Mouse (Mus musculus): ENCODE results near the gene Slc2a3. TPM values are rescaled to one million over a fixed set of nuclear protein-coding genes. Genes with fewer than 3 reads are reported as not detected.
A peak's percentile ranks its signal among the peaks of the same experiment; 100 is the strongest.

Gene Slc2a3
- polyA plus RNA-seq, 1 experiment: 12.8 TPM

- WGBS: 5% methylated on average over 60 of the region's 61 CpGs
- Histone ChIP-seq H3K36me3 (ENCODE audit: control insufficient read depth, insufficient read depth, low read length) (no peaks in the 10 kb centered on the region), H3K4me1 (replicated peaks; ENCODE audit: control insufficient read depth, insufficient read depth, low read length) (peaks cover 22% of the 10 kb centered on the region), H3K4me3 (ENCODE audit: control insufficient read depth, insufficient read depth, low read length) (peak within 1 kb of the TSS; percentile 87), H3K27me3 (ENCODE audit: control insufficient read depth, insufficient read depth, low read length) (no peaks in the 10 kb centered on the region), H3K27ac (ENCODE audit: control insufficient read depth, insufficient read depth, low read length) (no peak within 1 kb of the TSS)
- TF ChIP-seq CTCF (IDR thresholded peaks at IDR 0.05; ENCODE audit: borderline replicate concordance, control insufficient read depth, extremely low read depth, insufficient read depth, low read length, poor library complexity) (peak; percentile 34; the same call in 1 of the 2 replicates), POLR2A (IDR thresholded peaks at IDR 0.05; ENCODE audit: control insufficient read depth, extremely low read depth, insufficient read depth, low read length, poor library complexity) (no peak)
- peak; percentile 74 for DNase-seq
Measured at GRCm38 (mm10) chr6:122819306-122820070, 18.0 kb upstream of the Slc2a3 start, which contains the start of gene Foxj2. Foxj2 (plus strand) TSS chr6:122819914.

GRCm38 (mm10) chr6:122813640-122814039 is 12.2 kb upstream of the Slc2a3 start:
- no peak for TF ChIP-seq POLR2A (IDR thresholded peaks at IDR 0.05; ENCODE audit: control insufficient read depth, extremely low read depth, insufficient read depth, low read length, poor library complexity)
- TF ChIP-seq CTCF (IDR thresholded peaks at IDR 0.05; ENCODE audit: borderline replicate concordance, control insufficient read depth, extremely low read depth, insufficient read depth, low read length, poor library complexity): no peak
- no peak for DNase-seq
- H3K27ac ChIP-seq (ENCODE audit: control insufficient read depth, insufficient read depth, low read length): no peak overlapping the region

GRCm38 (mm10) chr6:122812716-122813115 is 11.3 kb upstream of the Slc2a3 start:
- WGBS: 95% methylated on average over 4 of the region's 4 CpGs

More at GRCm38 (mm10) chr6:122813640-122814039, 12.2 kb upstream of the Slc2a3 start:
- WGBS: 96% methylated on average over 4 of the region's 4 CpGs
- Histone ChIP-seq H3K4me1 (replicated peaks; ENCODE audit: control insufficient read depth, insufficient read depth, low read length) (peaks cover 6% of the 10 kb centered on the region), H3K27me3 (ENCODE audit: control insufficient read depth, insufficient read depth, low read length) (no peaks in the 10 kb centered on the region), H3K36me3 (ENCODE audit: control insufficient read depth, insufficient read depth, low read length) (no peaks in the 10 kb centered on the region), H3K4me3 (ENCODE audit: control insufficient read depth, insufficient read depth, low read length) (no peak overlapping the region)

GRCm38 (mm10) chr6:122811771-122812600 is 10.5 kb upstream of the Slc2a3 start:
- H3K36me3 ChIP-seq (ENCODE audit: control insufficient read depth, insufficient read depth, low read length): no peaks in the 10 kb centered on the region
- 43% methylated on average over 16 of the region's 16 CpGs for WGBS
- peaks cover 6% of the 10 kb centered on the region for H3K4me1 ChIP-seq (replicated peaks; ENCODE audit: control insufficient read depth, insufficient read depth, low read length)
- peak overlapping the region; percentile 73 for H3K27ac ChIP-seq (ENCODE audit: control insufficient read depth, insufficient read depth, low read length)
- H3K4me3 ChIP-seq (ENCODE audit: control insufficient read depth, insufficient read depth, low read length): no peak overlapping the region
- H3K27me3 ChIP-seq (ENCODE audit: control insufficient read depth, insufficient read depth, low read length): no peaks in the 10 kb centered on the region
- TF ChIP-seq CTCF (IDR thresholded peaks at IDR 0.05; ENCODE audit: borderline replicate concordance, control insufficient read depth, extremely low read depth, insufficient read depth, low read length, poor library complexity): no peak
- TF ChIP-seq POLR2A (IDR thresholded peaks at IDR 0.05; ENCODE audit: control insufficient read depth, extremely low read depth, insufficient read depth, low read length, poor library complexity): no peak
- peak; percentile 54 for DNase-seq

More at GRCm38 (mm10) chr6:122812716-122813115, 11.3 kb upstream of the Slc2a3 start:
- no peak for DNase-seq
- Histone ChIP-seq H3K4me1 (replicated peaks; ENCODE audit: control insufficient read depth, insufficient read depth, low read length) (peaks cover 6% of the 10 kb centered on the region), H3K36me3 (ENCODE audit: control insufficient read depth, insufficient read depth, low read length) (no peaks in the 10 kb centered on the region), H3K27ac (ENCODE audit: control insufficient read depth, insufficient read depth, low read length) (no peak overlapping the region), H3K27me3 (ENCODE audit: control insufficient read depth, insufficient read depth, low read length) (no peaks in the 10 kb centered on the region), H3K4me3 (ENCODE audit: control insufficient read depth, insufficient read depth, low read length) (no peak overlapping the region)
- TF ChIP-seq CTCF (IDR thresholded peaks at IDR 0.05; ENCODE audit: borderline replicate concordance, control insufficient read depth, extremely low read depth, insufficient read depth, low read length, poor library complexity) (no peak), POLR2A (IDR thresholded peaks at IDR 0.05; ENCODE audit: control insufficient read depth, extremely low read depth, insufficient read depth, low read length, poor library complexity) (no peak)

GRCm38 (mm10) chr6:122811280-122811652 is 9.8 kb upstream of the Slc2a3 start:
- peak; percentile 95 for DNase-seq
- TF ChIP-seq CTCF (IDR thresholded peaks at IDR 0.05; ENCODE audit: borderline replicate concordance, control insufficient read depth, extremely low read depth, insufficient read depth, low read length, poor library complexity) (peak; percentile 37; the same call in 1 of the 2 replicates), POLR2A (IDR thresholded peaks at IDR 0.05; ENCODE audit: control insufficient read depth, extremely low read depth, insufficient read depth, low read length, poor library complexity) (peak; percentile 97)
- under 1% methylated on average over 38 of the region's 38 CpGs for WGBS

GRCm38 (mm10) chr6:122810615-122811279 is 9.3 kb upstream of the Slc2a3 start:
- peak overlapping the region; percentile 75 for H3K4me3 ChIP-seq (ENCODE audit: control insufficient read depth, insufficient read depth, low read length)
- peak overlapping the region; percentile 96 for H3K27ac ChIP-seq (ENCODE audit: control insufficient read depth, insufficient read depth, low read length)
- peak; percentile 90 for DNase-seq
- WGBS: under 1% methylated on average over 30 of the region's 30 CpGs
- H3K4me1 ChIP-seq (replicated peaks; ENCODE audit: control insufficient read depth, insufficient read depth, low read length): peaks cover 6% of the 10 kb centered on the region
- H3K36me3 ChIP-seq (ENCODE audit: control insufficient read depth, insufficient read depth, low read length): no peaks in the 10 kb centered on the region
- TF ChIP-seq POLR2A (IDR thresholded peaks at IDR 0.05; ENCODE audit: control insufficient read depth, extremely low read depth, insufficient read depth, low read length, poor library complexity) (no peak), CTCF (IDR thresholded peaks at IDR 0.05; ENCODE audit: borderline replicate concordance, control insufficient read depth, extremely low read depth, insufficient read depth, low read length, poor library complexity) (no peak)
- H3K27me3 ChIP-seq (ENCODE audit: control insufficient read depth, insufficient read depth, low read length): no peaks in the 10 kb centered on the region

More at GRCm38 (mm10) chr6:122811280-122811652, 9.8 kb upstream of the Slc2a3 start:
- Histone ChIP-seq H3K27me3 (ENCODE audit: control insufficient read depth, insufficient read depth, low read length) (no peaks in the 10 kb centered on the region), H3K4me3 (ENCODE audit: control insufficient read depth, insufficient read depth, low read length) (peak overlapping the region; percentile 75), H3K4me1 (replicated peaks; ENCODE audit: control insufficient read depth, insufficient read depth, low read length) (peaks cover 6% of the 10 kb centered on the region), H3K27ac (ENCODE audit: control insufficient read depth, insufficient read depth, low read length) (peak overlapping the region; percentile 96), H3K36me3 (ENCODE audit: control insufficient read depth, insufficient read depth, low read length) (no peaks in the 10 kb centered on the region)

Measured in thymus, adult 2 months (tissue).